In genomic region chr8:124460660-124461059, GRCm38 (mm10) we compare ENCODE assay signal across 18 mouse cellular contexts. TPM values are rescaled to one million over a fixed set of nuclear protein-coding genes. Genes with fewer than 3 reads are reported as not detected.
DNase-seq lines count a peak whose midpoint lies in the region; ATAC-seq lines count a peak whose summit lies in the region.
"Had no signal": no experiment of that assay in that cellular context is flagged by ENCODE, and none has a peak within 500 bp of the region (broad histone marks: within the 10 kb centered on the region; RNA-seq: fewer than 3 reads in every experiment).

No protein-coding gene starts in this region.

- intact Hi-C loops in gastrocnemius, postnatal 36 days (cut with DNase I), result no loop called here

- peaks cover 31% of the 10 kb centered on the region for H3K4me1 ChIP-seq in neural tube, embryonic 13.5 days (replicated peaks)
- H3K4me1 ChIP-seq: embryonic facial prominence, embryonic 15.5 days; limb, embryonic 15.5 days had no signal

- 52% methylated on average over 4 of the region's 4 CpGs for WGBS in neural tube, embryonic 13.5 days

- no peak overlapping the region for H3K9ac ChIP-seq in neural tube, embryonic 13.5 days
- H3K9ac ChIP-seq: embryonic facial prominence, embryonic 15.5 days; limb, embryonic 15.5 days had no signal

- no peak for ATAC-seq in neural tube, embryonic 13.5 days (ENCODE audit: low read depth)
- ATAC-seq: inflammation-experienced regulatory T-cells, adult 6 months had no signal

- 0 out of 2 replicates have a peak overlapping the region, but pooled peaks have one; percentile 54 for H3K27ac ChIP-seq in neural tube, embryonic 13.5 days (replicated peaks)
- H3K27ac ChIP-seq: embryonic facial prominence, embryonic 15.5 days; heart, adult 2 months; limb, embryonic 15.5 days had no signal

- H3K36me3 ChIP-seq in neural tube, embryonic 13.5 days, result no peaks in the 10 kb centered on the region
- H3K36me3 ChIP-seq: embryonic facial prominence, embryonic 15.5 days; limb, embryonic 15.5 days had no signal

- H3K4me3 ChIP-seq in neural tube, embryonic 13.5 days, result no peak overlapping the region
- H3K4me3 ChIP-seq: embryonic facial prominence, embryonic 15.5 days; heart, adult 2 months; limb, embryonic 15.5 days had no signal

- H3K4me2 ChIP-seq in neural tube, embryonic 13.5 days, result no peak overlapping the region
- H3K4me2 ChIP-seq: embryonic facial prominence, embryonic 15.5 days; limb, embryonic 15.5 days; midbrain, embryonic 11.5 days had no signal

- H3K27me3 ChIP-seq in neural tube, embryonic 13.5 days, result no peaks in the 10 kb centered on the region

- no peaks in the 10 kb centered on the region for H3K9me3 ChIP-seq in neural tube, embryonic 13.5 days
- H3K9me3 ChIP-seq: embryonic facial prominence, embryonic 15.5 days; limb, embryonic 15.5 days had no signal

- peak; percentile 7 for DNase-seq in gastrocnemius, postnatal 10 days
- DNase-seq in gastrocnemius, postnatal 36 days, result no peak
- no peak for DNase-seq in neural tube, embryonic 10.5 days (ENCODE audit: extremely low spot score, low spot score)
- peak; percentile 20 for DNase-seq in lung, postnatal 14 days
- peak; percentile 71 for DNase-seq in retina, postnatal 1 day
- DNase-seq in ovary, postnatal 36 days (ENCODE audit: low spot score), result no peak
- no peak for DNase-seq in adrenal gland, postnatal 14 days
- DNase-seq: adrenal gland, adult 8-10 months; B cell, adult 2 months; cerebellum, adult 18-20 months; heart, adult 2 months; kidney, postnatal 4 days; thymus, postnatal 25 days had no signal

RNA-seq across cellular contexts. Expression of gene Pgbd5, which starts 21.2 kb away (rescaled TPM):
- 1 to 10 TPM in 1 of 2 experiments, under 1 TPM in 1; 0.63 to 1.8 TPM for total RNA-seq in gastrocnemius, postnatal 10 days (2021)
- under 1 TPM; 0.15 to 0.25 TPM for total RNA-seq in gastrocnemius, postnatal 36 days (2021)
- 9.2 and 11.6 TPM in 2 replicates for polyA plus RNA-seq in neural tube, embryonic 13.5 days (2015; fragmentation: Nextera tagmentation; extraction: Ambion mirVana)
- total RNA-seq in adrenal gland, postnatal 14 days (2021), result 5.4 and 5.9 TPM in 2 replicates
- polyA plus RNA-seq: inflammation-experienced regulatory T-cells, adult 6 months had no signal

RNA-seq across cellular contexts. Expression of gene Cog2, which starts 59.9 kb away (rescaled TPM):
- 10 to 100 TPM; 22.6 to 28.1 TPM for total RNA-seq in gastrocnemius, postnatal 10 days (2021)
- total RNA-seq in gastrocnemius, postnatal 36 days (2021), result 10 to 100 TPM; 13.5 to 18.1 TPM
- 33.0 and 33.1 TPM in 2 replicates for polyA plus RNA-seq in neural tube, embryonic 13.5 days (2015; fragmentation: Nextera tagmentation; extraction: Ambion mirVana)
- 40.4 and 40.9 TPM in 2 replicates for total RNA-seq in adrenal gland, postnatal 14 days (2021)

Comparison
In these comparisons a context has a peak if more than half of its experiments do, and no peak if none do; other contexts are left out.
1. DNase-seq: peak in gastrocnemius, postnatal 10 days (single experiment), lung, postnatal 14 days (single experiment) and retina, postnatal 1 day (single experiment); none in gastrocnemius, postnatal 36 days (0 of 2), neural tube, embryonic 10.5 days (single experiment), ovary, postnatal 36 days (single experiment) and adrenal gland, postnatal 14 days (single experiment).